Mouse (Mus musculus): ENCODE data around the gene Prkn. TPM values are rescaled to one million over a fixed set of nuclear protein-coding genes. Genes with fewer than 3 reads are reported as not detected.

Prkn gene
- total and polyA plus RNA-seq, 3 experiments = 4.8 to 8.8 (median 6.3) TPM

GRCm38 (mm10) chr17:11271876-11272275, 431.7 kb downstream of the Prkn start:
- no peak for DNase-seq

GRCm38 (mm10) chr17:11284246-11284645, 444.1 kb downstream of the Prkn start:
- DNase-seq = no peak

GRCm38 (mm10) chr17:11290183-11290582, 450.0 kb downstream of the Prkn start:
- DNase-seq = no peak

- DNase-seq = peak; percentile 66
Measured at GRCm38 (mm10) chr17:11303116-11303515, 462.9 kb downstream of the Prkn start.

- no peak for DNase-seq
Measured at GRCm38 (mm10) chr17:11309843-11310242, 469.7 kb downstream of the Prkn start.

GRCm38 (mm10) chr17:11314163-11314562, 474.0 kb downstream of the Prkn start:
- no peak for DNase-seq

- no peak for DNase-seq
Measured at GRCm38 (mm10) chr17:11315675-11316074, 475.5 kb downstream of the Prkn start.

GRCm38 (mm10) chr17:11318946-11319345, 478.8 kb downstream of the Prkn start:
- no peak for DNase-seq

- DNase-seq = no peak
Measured at GRCm38 (mm10) chr17:11319666-11320360, 479.6 kb downstream of the Prkn start.

- DNase-seq = no peak
Measured at GRCm38 (mm10) chr17:11332081-11332480, 491.9 kb downstream of the Prkn start.

GRCm38 (mm10) chr17:11333741-11334140, 493.6 kb downstream of the Prkn start:
- DNase-seq = no peak

GRCm38 (mm10) chr17:11336156-11336555, 496.0 kb downstream of the Prkn start:
- DNase-seq = no peak

GRCm38 (mm10) chr17:11340368-11340767, 500.2 kb downstream of the Prkn start:
- DNase-seq = no peak

GRCm38 (mm10) chr17:11346310-11346709, 506.1 kb downstream of the Prkn start:
- no peak for DNase-seq

- DNase-seq = peak; percentile 39
Measured at GRCm38 (mm10) chr17:11352778-11353552, 512.8 kb downstream of the Prkn start.

- no peak for DNase-seq
Measured at GRCm38 (mm10) chr17:11353553-11353945, 513.4 kb downstream of the Prkn start.

GRCm38 (mm10) chr17:11354348-11354747, 514.2 kb downstream of the Prkn start:
- no peak for DNase-seq

GRCm38 (mm10) chr17:11375461-11375860, 535.3 kb downstream of the Prkn start:
- DNase-seq = no peak

- no peak for DNase-seq
Measured at GRCm38 (mm10) chr17:11383364-11383962, 543.3 kb downstream of the Prkn start.

GRCm38 (mm10) chr17:11385246-11385645, 545.1 kb downstream of the Prkn start:
- DNase-seq = no peak

GRCm38 (mm10) chr17:11392622-11393294, 552.6 kb downstream of the Prkn start:
- peak; percentile 63 for DNase-seq

GRCm38 (mm10) chr17:11394607-11395006, 554.4 kb downstream of the Prkn start:
- DNase-seq = no peak
